Mouse (Mus musculus) B cell, adult 2 months (primary cell): ENCODE measurements at regions not wholly inside any gene's neighbourhood (a gene's known extent, or its start where the extent isn't known, plus 50 kb on each side); places are given as distances from the start of the nearest gene placed in this dataset.
"Not testable (repeated sequence)": the region's sequence is repeated elsewhere in the genome, so short reads cannot be mapped to it uniquely, and the experiment has no call there.

Source experiments
- DNase-seq, 2 experiments: peaks; one replicate each; pipeline ENCODE4 v3.0.0; 2022

GRCm38 (mm10) chr9:78769168-78769567 is 153.8 kb downstream of the Cd109 start:
- peak; percentile 6 to 8 for DNase-seq

GRCm38 (mm10) chr9:78773936-78774335 is 158.6 kb downstream of the Cd109 start:
- DNase-seq, result no peak

GRCm38 (mm10) chr9:78775462-78775861 is 160.1 kb downstream of the Cd109 start:
- peak in 1 of 2 experiments; percentile 4 for DNase-seq

- DNase-seq, result no peak
These were observed 165.2 kb downstream of the Cd109 start for GRCm38 (mm10) chr9:78780595-78780994.

GRCm38 (mm10) chr9:78782297-78782696 is 167.0 kb downstream of the Cd109 start:
- no peak for DNase-seq

- DNase-seq, result no peak
These were observed 167.5 kb downstream of the Cd109 start for GRCm38 (mm10) chr9:78782860-78783259.

- DNase-seq, result no peak
These were observed 172.5 kb downstream of the Cd109 start for GRCm38 (mm10) chr9:78787866-78788265.

GRCm38 (mm10) chr9:78789703-78790102 is 174.4 kb downstream of the Cd109 start:
- DNase-seq, result no peak

GRCm38 (mm10) chr9:78790155-78790554 is 174.8 kb downstream of the Cd109 start:
- no peak for DNase-seq

GRCm38 (mm10) chr9:78795801-78796200 is 180.5 kb downstream of the Cd109 start:
- DNase-seq, result no peak

GRCm38 (mm10) chr9:78817221-78817620 is 201.9 kb downstream of the Cd109 start:
- DNase-seq, result no peak

GRCm38 (mm10) chr9:78821554-78822212 is 206.3 kb downstream of the Cd109 start:
- DNase-seq, result peak in 1 of 2 experiments; percentile 1

GRCm38 (mm10) chr9:78844969-78845683 is 229.8 kb downstream of the Cd109 start:
- no peak for DNase-seq

- DNase-seq, result no peak
These were observed 230.8 kb downstream of the Cd109 start for GRCm38 (mm10) chr9:78846110-78846509.

- no peak for DNase-seq
These were observed 232.7 kb downstream of the Cd109 start for GRCm38 (mm10) chr9:78847890-78848563.

- DNase-seq, result not testable (repeated sequence)
These were observed 233.2 kb downstream of the Cd109 start for GRCm38 (mm10) chr9:78848564-78848893.

- no peak for DNase-seq
These were observed 241.6 kb downstream of the Cd109 start for GRCm38 (mm10) chr9:78856981-78857380.

- no peak for DNase-seq
These were observed 244.6 kb downstream of the Cd109 start for GRCm38 (mm10) chr9:78859956-78860355.

GRCm38 (mm10) chr9:78872561-78872960 is 257.2 kb downstream of the Cd109 start:
- DNase-seq, result no peak

GRCm38 (mm10) chr9:78879955-78880642 is 264.8 kb downstream of the Cd109 start:
- no peak for DNase-seq

GRCm38 (mm10) chr9:78880643-78881306 is 265.4 kb downstream of the Cd109 start:
- DNase-seq, result no peak

GRCm38 (mm10) chr9:78881307-78881790 is 266.0 kb downstream of the Cd109 start:
- DNase-seq, result no peak

- DNase-seq, result no peak
These were observed 287.9 kb downstream of the Cd109 start for GRCm38 (mm10) chr9:78903211-78903610.
